Mouse (Mus musculus) spleen, adult 2 months (tissue): ENCODE measurements at regions not wholly inside any gene's neighbourhood (a gene's known extent, or its start where the extent isn't known, plus 50 kb on each side); places are given as distances from the start of the nearest gene placed in this dataset.

Experiments
- CTCF ChIP-seq: fragments of 200-500 bp; IDR thresholded peaks from 2 replicates; pipeline ENCODE4 v1.5.1; 2011; ENCODE audit warnings: mild to moderate bottlenecking, inconsistent platforms; ENCODE audit not compliant: insufficient read depth, insufficient read length, insufficient replicate concordance; ENCODE audit errors: extremely low read depth
- POLR2A ChIP-seq: fragments of 200-500 bp; IDR thresholded peaks from 2 replicates; pipeline ENCODE4 v1.6.1; 2011; ENCODE audit warnings: low read depth, low read length, inconsistent platforms

GRCm38 (mm10) chr5:97655266-97655665 is 198.4 kb upstream of the Gk2 start:
- TF ChIP-seq CTCF (no peak), POLR2A (no peak)
